Comparison of ENCODE assay signal across 9 mouse cellular contexts in genomic region chr2:168734023-168734422, GRCm38 (mm10). TPM values are rescaled to one million over a fixed set of nuclear protein-coding genes. Genes with fewer than 3 reads are reported as not detected.
DNase-seq lines count a peak whose midpoint lies in the region; ATAC-seq and TF ChIP-seq lines count a peak whose summit lies in the region.
"Had no signal": no experiment of that assay in that cellular context is flagged by ENCODE, and none has a peak within 500 bp of the region (broad histone marks: within the 10 kb centered on the region; RNA-seq: fewer than 3 reads in every experiment).

No protein-coding gene starts in this region.

- H3K27ac ChIP-seq in thymus, adult 2 months (ENCODE audit: control insufficient read depth, insufficient read depth, low read length): no peak overlapping the region
- H3K27ac ChIP-seq: liver, embryonic 13.5 days had no signal

- no peak for TF ChIP-seq CTCF in thymus, adult 2 months (IDR thresholded peaks at IDR 0.05; ENCODE audit: borderline replicate concordance, control insufficient read depth, extremely low read depth, insufficient read depth, low read length, poor library complexity)

- H3K27me3 ChIP-seq in thymus, adult 2 months (ENCODE audit: control insufficient read depth, insufficient read depth, low read length): no peaks in the 10 kb centered on the region
- H3K27me3 ChIP-seq: liver, embryonic 13.5 days had no signal

- no peaks in the 10 kb centered on the region for H3K36me3 ChIP-seq in thymus, adult 2 months (ENCODE audit: control insufficient read depth, insufficient read depth, low read length)
- H3K36me3 ChIP-seq: liver, embryonic 13.5 days had no signal

- intact Hi-C loops in left cerebral cortex, postnatal 4 days (cut with DNase I): no loop called here
- intact Hi-C loops in left cerebral cortex, postnatal 10 days (cut with DNase I): no loop called here

- peak; percentile 63 for DNase-seq in left cerebral cortex, postnatal 4 days
- DNase-seq in left cerebral cortex, postnatal 10 days (ENCODE audit: extremely low spot score in 1 of 2, low spot score in 2 of 2): no peak
- peak; percentile 68 for DNase-seq in heart, postnatal 4 days
- peak; percentile 77 to 87 for DNase-seq in lung, postnatal 4 days
- DNase-seq in thymus, adult 2 months: no peak
- no peak for DNase-seq in liver
- no peak for DNase-seq in urinary bladder, postnatal 25 days (ENCODE audit: low spot score)
- DNase-seq: liver, embryonic 13.5 days had no signal

- no peak overlapping the region for H3K4me3 ChIP-seq in thymus, adult 2 months (ENCODE audit: control insufficient read depth, insufficient read depth, low read length)
- H3K4me3 ChIP-seq: liver, embryonic 13.5 days had no signal

- TF ChIP-seq POLR2A in thymus, adult 2 months (IDR thresholded peaks at IDR 0.05; ENCODE audit: control insufficient read depth, extremely low read depth, insufficient read depth, low read length, poor library complexity): no peak

- 79% methylated on average over 11 of the region's 11 CpGs for WGBS in thymus, adult 2 months

- ATAC-seq in cerebellum, adult (ENCODE audit: insufficient number of reproducible peaks, low FRiP score, low TSS enrichment): peak; percentile 73

- H3K4me1 ChIP-seq in thymus, adult 2 months (replicated peaks; ENCODE audit: control insufficient read depth, insufficient read depth, low read length): no peaks in the 10 kb centered on the region
- H3K4me1 ChIP-seq: liver, embryonic 13.5 days had no signal

RNA-seq across cellular contexts. Expression of gene Atp9a, which starts 8.2 kb away (rescaled TPM):
- total RNA-seq in left cerebral cortex, postnatal 4 days (2021): 100 to 1,000 TPM; 448 to 467 TPM
- 100 to 1,000 TPM; 486 to 487 TPM for total RNA-seq in left cerebral cortex, postnatal 10 days (2021)
- total RNA-seq in heart, postnatal 4 days (2021): 10 to 100 TPM; 56.8 to 57.7 TPM
- 20.5 and 29.9 TPM in 2 replicates for polyA plus RNA-seq in thymus, adult 2 months (2012; rRNA removed)

RNA-seq across cellular contexts. Expression of gene Sall4, which starts 33.7 kb away (rescaled TPM):
- total RNA-seq in left cerebral cortex, postnatal 4 days (2021): not detected
- total RNA-seq in left cerebral cortex, postnatal 10 days (2021): under 1 TPM in 1 of 2 experiments, not detected in 1; 0.47 TPM
- 1 to 10 TPM; 1.1 to 1.5 TPM for total RNA-seq in heart, postnatal 4 days (2021)
- 0.04 TPM in 1 of 2 replicates, not detected in the other for polyA plus RNA-seq in thymus, adult 2 months (2012; rRNA removed)

Comparison
In these comparisons a context has a peak if more than half of its experiments do, and no peak if none do; other contexts are left out.
1. DNase-seq: peak in left cerebral cortex, postnatal 4 days (single experiment), heart, postnatal 4 days (single experiment) and lung, postnatal 4 days (2 of 2); none in left cerebral cortex, postnatal 10 days (0 of 2), thymus, adult 2 months (single experiment), liver (single experiment) and urinary bladder, postnatal 25 days (single experiment).
2. RNA of gene Atp9a, which starts 8.2 kb away (total RNA-seq): 486 to 487 TPM in left cerebral cortex, postnatal 10 days and 448 to 467 TPM in left cerebral cortex, postnatal 4 days; 56.8 to 57.7 TPM in heart, postnatal 4 days; every median in the first group is over 4 times any median in the second.